Mouse (Mus musculus) thymus, adult 2 months (tissue): ENCODE measurements around the gene Peak1.

Experiments
- CTCF ChIP-seq: fragments of 200-500 bp; IDR thresholded peaks from 2 replicates; pipeline ENCODE4 v1.5.1; 2012; ENCODE audit warnings: mild to moderate bottlenecking, control low read depth, low read length, moderate library complexity, borderline replicate concordance; ENCODE audit not compliant: control insufficient read depth, poor library complexity, insufficient read depth; ENCODE audit errors: extremely low read depth
- POLR2A ChIP-seq: fragments of 200-500 bp; IDR thresholded peaks from 2 replicates; pipeline ENCODE4 v1.6.1; 2012; ENCODE audit warnings: mild to moderate bottlenecking, low read length, control low read depth, moderate library complexity; ENCODE audit not compliant: control insufficient read depth, poor library complexity, insufficient read depth; ENCODE audit errors: extremely low read depth

GRCm38 (mm10) chr9:56218860-56219259 lies 199.0 kb downstream of the Peak1 start:
- TF ChIP-seq CTCF = no peak
- no peak for TF ChIP-seq POLR2A
